Mouse (Mus musculus) embryonic fibroblast, embryonic 13.5 days (primary cell): Measurements from ENCODE around the gene Chchd6.

Experiments used
- CTCF ChIP-seq: IDR thresholded peaks from 2 replicates; pipeline ENCODE4 v1.5.1; 2011; ENCODE audit warnings: mild to moderate bottlenecking, control low read depth, low read length, moderate library complexity, borderline replicate concordance; ENCODE audit not compliant: insufficient read depth
- POLR2A ChIP-seq: IDR thresholded peaks from 2 replicates; pipeline ENCODE4 v1.6.1; 2011; ENCODE audit warnings: low read depth, mild to moderate bottlenecking, control low read depth, low read length, moderate library complexity

DNA sequence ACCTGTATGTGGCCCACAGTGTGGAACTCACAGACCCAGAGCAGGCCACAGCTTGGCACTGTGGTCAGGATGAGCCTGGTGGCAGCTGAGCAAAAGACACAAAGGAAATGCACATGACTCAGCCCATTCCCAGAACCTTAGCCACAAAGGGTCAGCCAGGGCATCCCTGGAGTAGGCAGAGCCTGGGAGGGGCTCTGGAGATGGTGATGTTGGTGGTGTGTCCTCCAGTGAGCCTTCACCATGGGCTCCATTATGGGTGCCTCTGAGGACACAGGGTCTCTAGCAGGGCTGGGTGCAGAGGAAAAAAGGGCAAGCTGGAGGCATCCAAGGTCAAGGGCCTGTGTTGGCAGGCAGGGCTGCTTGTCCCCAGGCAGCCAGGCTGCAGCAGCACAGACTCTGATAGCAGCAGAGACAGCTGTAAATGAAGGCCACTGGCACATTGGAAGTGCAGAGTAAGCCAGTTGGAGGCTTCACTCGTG is 245.4 kb downstream of the Chchd6 start:
- TF ChIP-seq POLR2A (no peak), CTCF (no peak)
